Mouse (Mus musculus) kidney, postnatal 0 days (tissue): ENCODE data around the gene Lmx1b. TPM values are rescaled to one million over a fixed set of nuclear protein-coding genes. Genes with fewer than 3 reads are reported as not detected.

Experiments
- ATAC-seq: fragments of 200-750 bp; cut with Nextera tagmentation; replicated peaks from 2 replicates; pipeline ENCODE4 v1.8.0; 2017; ENCODE audit warnings: low read depth, moderate number of reproducible peaks, moderate TSS enrichment, moderate library complexity; ENCODE audit not compliant: low FRiP score
- DNase-seq: peaks from one replicate; pipeline ENCODE4 v3.0.0-alpha.2; 2016; ENCODE audit warnings: low spot score
- H3K27ac ChIP-seq: fragments of 300-500 bp; sonication (generic); 2 replicates; pipeline ENCODE4 v1.5.1; 2014; ENCODE audit warnings: mild to moderate bottlenecking
- H3K27me3 ChIP-seq: fragments of 300-500 bp; sonication (generic); 2 replicates; pipeline ENCODE4 v1.6.1; 2014; ENCODE audit warnings: low read length, mixed read lengths; ENCODE audit not compliant: insufficient read depth
- H3K36me3 ChIP-seq: fragments of 300-500 bp; sonication (generic); 2 replicates; pipeline ENCODE4 v1.6.1; 2014; ENCODE audit warnings: low read length, mixed read lengths; ENCODE audit not compliant: insufficient read depth
- H3K4me1 ChIP-seq: fragments of 300-500 bp; sonication (generic); replicated peaks from 2 replicates; pipeline ENCODE4 v1.6.1; 2014; ENCODE audit warnings: antibody characterized with exemption, low read length, mixed read lengths; ENCODE audit not compliant: insufficient read depth
- H3K4me2 ChIP-seq: fragments of 300-500 bp; sonication (generic); 2 replicates; pipeline ENCODE4 v1.6.1; 2014; ENCODE audit warnings: mild to moderate bottlenecking, low read length, moderate library complexity, mixed read lengths
- H3K4me3 ChIP-seq: fragments of 300-500 bp; sonication (generic); replicated peaks from 2 replicates; pipeline ENCODE4 v1.5.1; 2014; ENCODE audit warnings: low read depth, low read length
- H3K9ac ChIP-seq: fragments of 300-500 bp; sonication (generic); 2 replicates; pipeline ENCODE4 v1.6.1; 2014; ENCODE audit warnings: low read depth, low read length
- H3K9me3 ChIP-seq: fragments of 300-500 bp; sonication (generic); replicated peaks from 2 replicates; pipeline ENCODE4 v1.6.1; 2016; ENCODE audit warnings: low read length, inconsistent platforms, mixed read lengths
- CTCF ChIP-seq: IDR thresholded peaks from 2 replicates; pipeline ENCODE4 v1.5.1; 2016; ENCODE audit warnings: antibody characterized with exemption, low read depth, mild to moderate bottlenecking, moderate library complexity
- WGBS: fragments of 180-500 bp; shearing (Covaris S2); extraction: QIAGEN DNeasy Blood & Tissue Kit; methylation state at CpG from one replicate; pipeline ENCODE4 v1.1.7; 2014; 5-methylcytosine and 5-hydroxymethylcytosine counted together
- polyA plus RNA-seq: library from polyadenylated mRNA; unstranded; fragments of >200 nt; fragmentation: Nextera tagmentation; extraction: Ambion mirVana; gene quantifications from 2 replicates; pipeline ENCODE4 v1.2.1, GENCODE M21; 2015

Gene Lmx1b
- polyA plus RNA-seq, 1 experiment from 2014 or later = 0.88 TPM

DNA sequence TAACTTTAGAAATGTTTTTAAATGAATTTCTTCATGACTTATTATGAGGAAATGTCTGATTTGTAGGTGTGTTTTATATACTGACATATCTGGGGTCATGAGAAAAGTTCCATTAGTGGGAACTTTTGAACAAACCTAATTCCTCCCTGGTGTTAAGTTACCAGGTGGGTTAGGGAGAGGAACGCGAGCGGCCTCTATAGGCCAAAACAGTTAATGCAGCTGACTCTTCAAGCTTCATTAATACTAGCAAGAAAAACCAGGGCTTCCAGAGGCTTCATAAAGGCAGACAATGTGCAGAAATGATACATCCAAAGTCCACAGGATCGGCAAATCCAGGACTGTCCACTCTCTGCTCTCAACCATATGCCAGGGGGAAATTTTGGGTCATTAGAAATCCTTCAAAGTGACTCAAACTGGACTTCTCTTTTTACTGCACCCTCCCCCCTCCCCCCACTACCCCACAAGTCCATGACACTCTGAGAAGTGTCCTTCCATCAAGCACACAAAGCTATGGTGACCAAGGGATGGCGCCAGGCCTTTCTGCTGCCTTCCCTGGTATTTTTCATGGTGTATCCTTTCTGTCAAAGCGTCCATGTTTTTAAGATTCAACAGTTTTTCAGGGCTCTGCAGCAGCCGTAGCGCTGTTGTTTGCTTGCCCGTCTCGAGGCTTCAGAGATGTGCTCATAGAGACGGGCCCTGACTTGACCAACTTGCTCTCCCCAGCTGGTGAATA is 97.4 kb downstream of the Lmx1b start:
- H3K4me1 ChIP-seq = peaks cover 9% of the 10 kb centered on the region; the same call in 1 of the 2 replicates
- DNase-seq = peak; percentile 81
- H3K9me3 ChIP-seq = no peaks in the 10 kb centered on the region
- H3K27me3 ChIP-seq = peaks cover 32% of the 10 kb centered on the region
- no peak overlapping the region for H3K27ac ChIP-seq
- TF ChIP-seq CTCF = peak; percentile 80
- no peak overlapping the region for H3K4me2 ChIP-seq
- H3K4me3 ChIP-seq = no peak overlapping the region
- WGBS = 4% methylated on average over 11 of the region's 11 CpGs
- H3K36me3 ChIP-seq = no peaks in the 10 kb centered on the region
- ATAC-seq = no peak
- H3K9ac ChIP-seq = no peak overlapping the region

DNA sequence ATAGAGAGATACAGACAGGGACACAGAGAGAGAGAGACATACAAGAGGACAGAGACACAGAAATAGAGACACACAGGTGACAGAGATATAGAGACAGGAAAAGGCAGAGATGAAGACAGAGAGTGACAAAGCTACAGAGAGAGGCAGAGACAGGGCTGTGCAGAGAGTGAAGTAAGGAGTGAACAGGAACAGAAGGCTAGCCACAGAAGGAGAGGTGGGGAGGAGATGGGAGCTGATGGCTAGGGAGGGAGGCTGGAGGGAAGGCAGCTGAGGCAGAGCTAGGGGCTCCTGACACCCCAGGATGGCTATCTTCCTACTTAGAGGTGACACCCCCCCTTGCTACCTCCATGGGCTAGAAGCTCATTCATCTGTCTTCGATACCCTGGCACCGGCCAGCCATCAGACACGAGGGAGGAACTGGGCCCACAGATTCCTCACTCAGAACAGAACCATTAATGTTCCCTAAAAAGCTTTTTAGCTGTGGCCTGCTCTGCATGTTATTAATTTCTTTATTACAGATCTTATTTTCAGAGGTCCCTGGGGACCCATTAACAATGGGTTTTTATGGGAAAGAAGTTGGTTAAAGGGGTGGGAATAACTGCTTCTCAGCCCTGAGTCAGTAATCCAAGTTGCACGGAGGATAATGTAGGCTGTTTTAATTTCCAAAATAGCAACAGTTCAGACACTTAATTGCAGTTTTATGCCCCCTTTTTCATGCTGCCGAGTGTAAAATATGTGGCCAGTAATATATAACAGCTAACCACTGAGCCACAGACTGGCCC is 114.8 kb downstream of the Lmx1b start:
- TF ChIP-seq CTCF = no peak
- H3K4me1 ChIP-seq = no peaks in the 10 kb centered on the region
- no peak for ATAC-seq
- DNase-seq = peak; percentile 60
- H3K9me3 ChIP-seq = no peaks in the 10 kb centered on the region; the same call in none of the 2 replicates
- H3K4me3 ChIP-seq = no peak overlapping the region
- no peak overlapping the region for H3K27ac ChIP-seq
- H3K36me3 ChIP-seq = no peaks in the 10 kb centered on the region
- no peaks in the 10 kb centered on the region for H3K27me3 ChIP-seq
- 47% methylated on average over 5 of the region's 5 CpGs for WGBS
- no peak overlapping the region for H3K9ac ChIP-seq
- H3K4me2 ChIP-seq = no peak overlapping the region

DNA sequence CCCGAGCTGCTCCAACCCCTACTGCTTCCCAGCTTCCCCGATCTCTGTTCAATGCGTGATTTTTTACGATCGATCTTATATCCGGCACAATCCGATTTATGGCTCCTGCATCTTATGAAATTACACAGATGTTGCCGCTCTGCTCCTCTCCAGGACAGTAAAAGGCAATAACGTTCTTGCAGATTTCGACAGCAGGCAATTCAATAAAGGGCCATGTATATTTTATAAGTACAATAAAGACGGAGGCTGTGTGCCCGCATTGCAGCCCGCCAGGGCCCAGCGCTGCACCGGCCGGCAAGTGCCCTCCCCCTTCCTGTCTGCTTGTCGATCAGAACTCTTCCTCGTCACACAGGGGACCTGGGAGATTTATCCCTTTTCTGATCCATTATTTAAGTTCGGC is 124.5 kb downstream of the Lmx1b start:
- Histone ChIP-seq H3K27me3 (no peaks in the 10 kb centered on the region), H3K9ac (no peak overlapping the region), H3K9me3 (no peaks in the 10 kb centered on the region), H3K27ac (no peak overlapping the region), H3K36me3 (no peaks in the 10 kb centered on the region), H3K4me2 (peak overlapping the region; percentile 11; the same call in 1 of the 2 replicates), H3K4me1 (no peaks in the 10 kb centered on the region), H3K4me3 (no peak overlapping the region)
- DNase-seq (no peak), ATAC-seq (no peak)
- no peak for TF ChIP-seq CTCF
- 36% methylated on average over 19 of the region's 19 CpGs for WGBS

DNA sequence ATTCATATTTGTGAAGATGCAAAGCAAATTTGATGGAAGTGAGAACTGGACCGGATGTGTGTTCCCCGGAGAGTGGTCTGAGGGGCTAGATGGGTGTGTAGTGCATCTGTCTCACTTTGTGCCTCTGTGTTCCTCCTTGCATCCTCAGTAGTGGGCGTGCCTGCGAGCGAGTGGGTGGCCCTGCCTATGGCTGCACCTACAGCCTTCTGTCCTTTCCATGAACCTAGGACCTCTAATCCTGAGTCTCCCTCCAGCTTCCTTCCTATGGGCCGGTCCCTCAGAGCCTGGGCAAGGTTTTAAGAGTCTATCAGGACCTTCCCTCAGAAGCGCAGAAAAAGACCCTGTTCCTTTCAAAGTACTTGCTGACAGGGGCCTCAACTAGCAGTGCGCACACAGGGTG is 124.9 kb downstream of the Lmx1b start:
- no peak for DNase-seq
- WGBS = 66% methylated on average over 8 of the region's 8 CpGs
- no peak for TF ChIP-seq CTCF
- H3K4me2 ChIP-seq = peak overlapping the region; percentile 11; the same call in 1 of the 2 replicates
- no peak overlapping the region for H3K27ac ChIP-seq
- no peaks in the 10 kb centered on the region for H3K36me3 ChIP-seq
- no peaks in the 10 kb centered on the region for H3K9me3 ChIP-seq
- H3K9ac ChIP-seq = no peak overlapping the region
- H3K27me3 ChIP-seq = no peaks in the 10 kb centered on the region
- no peak overlapping the region for H3K4me3 ChIP-seq
- H3K4me1 ChIP-seq = no peaks in the 10 kb centered on the region
- no peak for ATAC-seq

Other genes starting within 250 kb of the Lmx1b start
- 3.5 and 3.8 TPM in 2 replicates for gene Zbtb34, start 209.2 kb downstream of the Lmx1b start, polyA plus RNA-seq
- gene Zbtb43, start 172.0 kb downstream of the Lmx1b start, polyA plus RNA-seq = 13.9 and 15.3 TPM in 2 replicates
- 19.8 and 24.0 TPM in 2 replicates for gene Mvb12b, start 247.4 kb upstream of the Lmx1b start, polyA plus RNA-seq